Mouse (Mus musculus) bone marrow macrophage, adult 2 months (primary cell): Measurements from ENCODE around the gene Sdhaf1.

Experiments used
- CTCF ChIP-seq: IDR thresholded peaks from 2 replicates; pipeline ENCODE4 v1.5.1; 2012; ENCODE audit warnings: low read depth, mild to moderate bottlenecking, low read length, moderate library complexity
- POLR2A ChIP-seq: IDR thresholded peaks from 2 replicates; pipeline ENCODE4 v1.6.1; 2012; ENCODE audit warnings: mild to moderate bottlenecking, low read depth, low read length, borderline replicate concordance

GRCm38 (mm10) chr7:30322865-30323264 lies 830 bp downstream of the Sdhaf1 start:
- TF ChIP-seq POLR2A (no peak), CTCF (no peak)
